Mouse (Mus musculus): ENCODE measurements around the gene Wscd2.
A peak's percentile ranks its signal among the peaks of the same experiment; 100 is the strongest.

The Wscd2 gene

DNA sequence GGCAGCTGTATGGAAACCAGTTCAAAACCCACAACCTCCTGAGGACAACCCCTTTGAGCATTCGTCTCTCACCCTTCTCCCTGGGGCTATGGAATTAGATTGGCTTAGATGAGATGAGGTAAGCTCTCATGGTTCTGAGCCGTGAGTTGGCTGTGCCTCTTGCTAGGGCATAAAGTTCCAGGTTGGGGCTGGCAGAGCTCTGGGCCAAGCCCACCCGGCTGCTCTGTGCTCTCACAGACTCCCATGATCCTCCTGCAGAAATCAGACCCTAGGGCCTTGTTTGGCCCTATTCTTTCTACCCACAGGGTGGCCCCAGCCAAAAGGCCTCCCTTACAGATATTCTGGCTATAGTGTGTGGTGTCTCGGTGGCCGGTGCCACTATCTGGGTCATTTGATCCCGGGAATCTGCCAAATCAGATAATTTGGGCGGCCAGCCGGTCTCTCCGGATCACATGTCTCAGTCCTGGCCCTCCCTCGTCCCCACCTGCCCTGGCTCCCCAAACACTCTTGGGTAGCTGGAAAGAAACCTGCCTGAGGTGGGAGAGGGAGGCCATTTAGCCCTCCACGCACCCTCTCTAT, 4.5 kb upstream of the Wscd2 start:
- DNase-seq (ENCODE audit: low spot score), result no peak

DNA sequence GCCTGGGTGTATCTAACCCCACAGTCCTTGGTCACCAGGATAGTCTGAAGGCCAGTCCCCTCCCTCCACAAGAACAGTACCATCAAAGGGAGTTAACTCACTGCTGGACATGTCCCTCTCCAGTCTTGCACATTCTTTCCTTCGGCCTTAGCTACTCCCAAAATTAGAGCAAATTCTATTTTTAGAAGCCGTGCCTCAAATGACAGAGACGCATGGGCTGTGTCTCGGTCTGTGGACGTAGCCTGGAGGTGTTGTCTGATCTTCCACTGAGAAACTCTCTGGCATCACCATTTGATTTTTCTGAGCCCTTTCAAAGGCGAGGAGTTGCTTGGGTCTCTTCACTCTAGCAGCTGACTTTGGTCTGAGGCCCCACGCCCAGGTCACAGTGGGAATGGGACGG, 2.3 kb upstream of the Wscd2 start:
- DNase-seq (ENCODE audit: low spot score), result no peak

DNA sequence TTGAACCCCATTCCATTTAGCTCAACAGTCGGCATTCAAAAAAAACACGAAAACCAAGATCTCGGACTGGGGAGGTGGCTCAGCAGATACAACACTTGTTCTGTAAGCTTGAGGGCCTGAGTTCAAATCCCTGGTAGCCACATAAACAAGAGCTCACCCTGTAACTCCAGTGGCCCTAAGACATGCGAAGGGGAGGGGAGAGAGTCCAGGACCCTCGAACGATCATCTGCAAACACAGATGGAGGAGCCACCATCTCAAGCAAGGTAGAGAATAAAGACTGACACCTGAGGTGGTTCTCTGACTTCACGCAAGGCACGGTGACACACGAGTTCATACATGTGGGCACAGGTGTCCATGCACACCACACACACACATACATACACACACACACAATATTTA, 516 bp upstream of the Wscd2 start:
- no peak for DNase-seq (ENCODE audit: low spot score)

DNA sequence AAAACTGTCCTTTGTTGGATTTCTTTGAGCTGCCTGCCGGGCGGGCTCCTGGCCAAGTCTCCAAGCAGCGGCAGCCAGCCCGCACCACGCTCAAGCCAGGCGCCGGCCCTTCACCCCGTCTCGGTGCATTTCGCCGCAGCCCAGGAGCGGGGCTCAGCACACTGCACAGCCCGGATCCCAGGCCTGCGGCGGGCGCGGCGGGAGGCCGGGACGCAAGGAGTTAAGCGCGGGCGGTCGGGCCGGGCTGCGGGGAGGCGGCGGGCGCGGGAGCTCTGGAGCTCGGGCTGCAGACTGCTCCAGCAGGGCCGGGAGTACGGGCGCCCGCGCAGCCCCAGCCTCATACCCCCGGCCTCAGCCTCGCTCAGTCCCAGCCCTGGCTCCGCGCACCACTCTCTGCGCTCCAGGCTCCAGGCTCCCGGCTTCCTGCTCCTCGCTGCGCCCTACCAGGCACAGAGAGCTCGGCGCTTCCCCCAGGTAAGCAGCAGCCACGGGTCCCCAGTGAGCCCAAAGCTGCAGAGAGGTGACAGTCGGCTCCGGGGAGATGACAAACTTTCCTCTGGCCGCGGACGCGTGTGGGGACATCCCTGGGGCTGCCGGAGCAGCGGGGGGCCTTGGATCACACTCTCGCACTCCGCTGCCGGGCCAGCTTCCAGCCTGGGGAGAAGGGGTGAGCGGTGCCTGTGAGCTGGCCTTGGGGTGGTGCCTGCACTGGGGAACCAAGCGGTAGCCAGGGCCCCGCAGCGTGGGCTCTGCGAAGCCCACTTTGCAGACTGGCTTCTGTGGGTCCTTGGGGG, 531 bp downstream of the Wscd2 start:
- DNase-seq (ENCODE audit: low spot score), result peak; percentile 55

DNA sequence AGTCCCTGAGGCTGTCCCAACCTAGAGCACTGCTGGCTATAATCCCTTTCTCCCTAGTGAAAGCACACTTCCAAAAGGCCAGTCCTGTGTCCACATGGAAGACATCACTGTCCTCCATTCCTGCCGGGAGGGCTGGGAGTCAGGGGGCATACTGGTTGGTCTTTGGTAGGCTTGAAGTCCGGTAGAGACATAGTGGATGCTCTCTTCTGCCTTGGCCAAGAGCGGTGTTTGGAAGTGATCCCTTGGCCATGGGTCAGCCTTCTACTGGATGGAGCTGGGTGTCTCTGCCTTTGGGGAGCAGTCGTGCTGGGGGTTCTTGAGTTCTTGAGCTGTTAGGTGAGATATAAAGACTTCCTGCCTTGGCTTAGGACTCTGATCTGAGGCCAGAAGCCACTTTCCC, 1.4 kb downstream of the Wscd2 start:
- DNase-seq (ENCODE audit: low spot score), result no peak

DNA sequence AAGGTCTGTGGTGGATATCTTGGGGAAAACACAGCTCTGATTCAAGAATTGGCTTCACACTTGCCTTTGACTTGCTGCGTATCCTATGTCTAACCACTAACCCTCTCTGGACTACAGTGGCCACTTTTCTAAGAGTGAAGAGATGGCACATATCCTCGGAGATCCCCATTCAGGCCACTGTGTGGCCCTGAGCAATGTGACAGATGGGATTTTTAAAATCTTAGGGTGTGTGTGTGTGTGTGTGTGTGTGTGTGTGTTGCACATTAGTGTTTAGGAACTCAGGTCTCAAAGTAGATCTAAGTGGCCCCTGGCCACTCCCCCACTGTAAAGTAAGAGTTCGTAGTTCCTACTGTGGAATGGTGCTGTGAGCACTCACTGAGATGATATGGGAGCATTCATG, 1.9 kb downstream of the Wscd2 start:
- no peak for DNase-seq (ENCODE audit: low spot score)

DNA sequence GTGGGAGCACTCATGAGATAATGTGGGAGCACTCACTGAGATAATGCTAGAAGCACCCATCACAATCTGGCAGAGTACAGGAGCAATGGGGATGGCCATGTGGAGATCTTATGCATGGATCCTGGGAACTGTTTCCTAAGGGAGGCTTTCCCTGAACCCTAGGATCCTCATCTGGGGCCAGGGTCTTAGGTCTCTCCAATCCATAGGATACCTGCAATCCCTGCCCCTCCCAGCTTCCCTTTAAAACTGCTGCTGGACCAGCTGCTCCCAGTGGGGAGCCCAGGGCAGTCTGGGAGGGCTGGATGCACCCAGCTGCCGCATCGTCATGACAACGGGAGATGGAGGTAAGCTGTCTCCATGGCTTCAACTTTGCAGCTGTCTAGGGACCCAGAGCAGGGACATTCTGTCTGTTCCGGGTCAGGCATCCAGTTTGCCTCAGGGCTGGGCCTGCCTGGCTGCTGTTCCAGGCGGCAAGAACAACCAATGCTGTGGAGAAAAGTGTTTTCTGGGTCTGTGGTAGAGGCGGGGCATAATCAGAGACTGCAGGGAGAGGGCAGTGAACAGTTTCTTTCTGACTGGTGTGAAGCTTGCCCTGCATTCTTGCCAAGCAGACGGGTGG, 2.4 kb downstream of the Wscd2 start:
- peak; percentile 81 for DNase-seq (ENCODE audit: low spot score)

DNA sequence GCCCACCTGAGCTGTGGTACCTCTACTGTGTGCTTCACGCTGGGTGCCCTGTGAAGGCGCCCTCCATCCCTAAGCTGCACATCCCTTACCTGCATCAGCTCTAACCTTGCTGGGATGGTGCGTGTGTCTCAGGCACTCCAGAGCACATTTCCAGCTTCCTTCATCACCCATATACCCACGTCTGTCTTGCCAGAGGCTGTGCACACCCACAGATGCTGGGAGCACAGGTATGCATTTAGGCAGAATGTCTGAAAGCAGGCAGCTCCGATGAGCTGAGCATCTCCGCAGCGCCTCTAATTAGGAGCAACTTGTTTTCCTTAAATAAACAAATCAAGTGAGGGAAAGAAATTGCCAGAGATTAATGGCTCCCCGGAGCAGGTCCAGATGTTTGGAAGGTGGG, 3.9 kb downstream of the Wscd2 start:
- no peak for DNase-seq (ENCODE audit: low spot score)

DNA sequence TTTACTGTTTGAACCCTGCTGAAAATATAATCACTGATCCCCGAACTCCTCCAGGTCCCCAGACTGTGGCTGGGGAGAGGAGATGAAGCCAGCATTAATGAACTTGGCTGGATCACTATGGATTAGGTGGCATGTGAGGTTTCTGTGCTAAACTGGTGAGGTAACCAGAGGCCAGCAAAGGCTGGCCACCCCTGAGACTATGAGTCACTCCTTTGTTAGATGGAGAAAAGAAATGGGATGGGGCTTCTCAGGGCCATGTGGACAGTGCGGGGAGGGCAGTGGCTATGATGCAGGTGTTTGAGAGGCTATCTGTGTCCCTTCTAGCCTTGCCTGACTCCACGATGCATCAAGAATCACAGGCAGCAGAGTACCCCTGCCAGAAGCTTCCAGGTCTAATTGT, 6.8 kb downstream of the Wscd2 start:
- DNase-seq (ENCODE audit: low spot score), result no peak

DNA sequence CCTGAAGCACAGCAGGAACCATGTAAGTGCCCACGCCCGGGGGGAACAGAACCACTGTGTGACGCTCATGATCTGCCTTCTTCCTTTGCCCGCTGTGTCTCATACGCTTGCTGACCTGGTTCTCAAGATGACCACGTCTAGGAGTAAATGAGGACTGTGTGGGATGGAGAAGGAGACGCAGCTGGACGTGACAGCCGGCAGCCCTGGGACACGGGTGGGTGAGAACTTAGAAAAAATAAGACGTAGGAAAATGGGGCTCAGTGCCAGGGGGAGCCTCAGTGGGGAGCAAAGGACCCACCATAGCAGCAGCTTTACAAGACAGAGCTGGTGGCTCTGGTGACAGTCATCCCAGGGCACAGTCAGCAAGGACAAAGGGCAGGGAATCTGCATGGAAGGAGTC, 9.3 kb downstream of the Wscd2 start:
- DNase-seq (ENCODE audit: low spot score), result no peak

DNA sequence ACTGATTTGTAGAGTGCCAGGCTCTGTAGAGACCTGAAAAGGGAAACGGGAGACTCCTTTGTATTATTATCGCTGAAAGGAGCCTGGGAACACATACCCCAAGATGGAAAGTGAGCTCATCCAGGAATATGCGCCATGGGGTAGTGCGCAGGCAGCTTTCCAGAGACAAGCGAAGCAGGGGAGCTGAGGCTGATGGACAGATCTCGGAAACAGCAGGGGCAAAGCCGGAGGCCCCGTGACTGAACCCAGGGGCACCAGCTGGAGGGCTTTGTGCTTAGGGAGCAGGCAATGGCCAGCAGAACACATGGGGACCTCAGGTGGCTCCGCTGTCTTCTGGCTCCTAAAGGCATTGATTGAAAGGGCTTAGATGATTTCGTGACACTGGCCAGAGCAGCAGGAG, 13.1 kb downstream of the Wscd2 start:
- DNase-seq (ENCODE audit: low spot score), result peak; percentile 72

DNA sequence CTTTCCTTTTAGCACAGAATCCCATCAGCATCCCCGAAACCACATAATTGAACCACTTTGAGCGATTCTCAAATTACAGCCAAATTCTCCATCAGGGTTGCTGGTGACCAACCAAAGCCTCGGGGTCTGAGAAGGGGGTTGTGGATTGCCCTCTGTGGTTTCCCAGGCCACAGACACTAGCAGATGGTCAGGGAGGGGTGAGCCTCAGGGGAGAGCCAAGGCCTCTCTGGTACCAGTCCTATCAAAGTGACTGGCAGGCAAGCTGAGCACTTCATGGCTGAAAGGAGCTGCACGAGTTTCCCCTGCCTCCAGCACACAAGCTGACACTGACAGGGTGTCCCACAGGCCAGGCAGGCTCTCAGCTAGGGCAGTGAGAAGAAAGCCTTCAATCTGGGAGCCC, 14.5 kb downstream of the Wscd2 start:
- DNase-seq (ENCODE audit: low spot score), result peak; percentile 60

DNA sequence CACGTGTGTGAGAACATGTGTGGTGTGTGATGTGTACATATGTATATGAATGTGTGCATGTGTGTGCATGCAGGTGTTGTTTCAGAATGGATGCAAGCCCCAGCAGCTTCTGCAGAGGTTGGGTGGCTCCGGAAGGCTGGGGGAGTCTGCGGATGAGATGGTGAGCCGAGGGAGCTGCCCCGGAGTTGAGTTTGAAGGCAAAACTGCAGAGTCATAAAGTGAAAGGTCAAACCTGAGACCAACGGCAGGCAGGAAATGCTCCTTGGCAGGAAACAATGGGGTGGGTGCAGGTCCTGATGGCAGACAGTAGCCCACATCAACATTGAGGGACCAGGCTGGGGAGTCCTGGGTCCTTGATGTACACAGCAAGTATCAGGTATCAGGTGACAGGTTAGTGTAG, 15.9 kb downstream of the Wscd2 start:
- no peak for DNase-seq (ENCODE audit: low spot score)

DNA sequence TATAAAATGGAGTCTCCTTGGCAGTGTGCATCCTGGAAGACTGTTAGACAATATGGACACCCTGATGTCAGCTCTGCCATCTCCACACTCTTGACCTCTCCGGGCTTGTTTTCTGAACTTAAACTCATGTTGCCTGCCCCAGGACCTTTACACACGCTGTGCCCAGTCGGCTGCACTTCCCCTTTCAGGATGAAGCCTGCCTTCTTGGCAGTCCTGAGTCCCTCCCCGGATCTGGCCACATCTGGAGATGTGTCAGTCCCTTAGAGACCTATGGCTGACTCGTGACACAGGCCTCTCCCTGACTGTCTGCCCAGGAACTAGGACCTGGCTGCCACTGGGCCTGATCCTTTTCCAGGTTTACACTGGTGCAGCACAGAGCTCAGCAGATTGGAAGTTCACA, 16.6 kb downstream of the Wscd2 start:
- DNase-seq (ENCODE audit: low spot score), result no peak

DNA sequence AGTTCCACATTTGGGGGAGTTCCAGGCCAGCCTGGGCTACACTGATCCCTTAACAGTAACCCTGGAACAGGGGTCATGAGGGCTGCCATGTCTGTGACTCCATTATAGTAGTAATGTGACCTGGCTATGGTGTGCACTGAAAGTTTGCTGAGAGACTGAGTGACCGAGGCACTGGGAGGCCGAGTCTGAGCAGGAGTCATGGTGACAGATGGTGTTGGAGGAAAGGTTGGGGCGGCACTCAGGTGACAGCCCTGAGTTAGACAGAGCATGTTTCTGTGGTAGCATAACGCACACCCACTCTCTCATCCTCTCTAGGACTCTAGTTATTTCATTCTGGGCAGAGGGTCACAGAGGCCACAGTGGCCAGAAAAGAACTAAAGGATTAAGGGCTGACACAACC, 19.0 kb downstream of the Wscd2 start:
- no peak for DNase-seq (ENCODE audit: low spot score)

DNA sequence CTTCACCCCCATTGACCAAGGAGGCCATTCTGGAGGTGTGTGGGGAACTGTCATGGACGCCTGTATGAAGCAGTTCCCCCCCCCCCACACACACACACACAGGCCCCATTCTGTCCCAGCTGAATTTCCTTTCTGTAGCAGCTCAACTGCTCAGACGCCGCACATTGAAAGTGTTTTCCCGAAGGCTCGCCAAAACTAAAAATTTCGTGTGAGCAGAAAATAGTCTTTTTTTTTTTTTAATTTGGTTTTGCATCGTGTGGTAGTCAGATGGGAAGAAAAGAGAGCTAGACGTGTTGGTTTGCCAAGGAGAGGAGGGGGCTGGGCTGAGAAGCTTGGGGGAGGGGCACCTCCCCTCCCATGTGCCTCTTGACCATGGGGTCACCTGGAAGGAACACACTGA, 23.5 kb downstream of the Wscd2 start:
- DNase-seq (ENCODE audit: low spot score), result no peak

DNA sequence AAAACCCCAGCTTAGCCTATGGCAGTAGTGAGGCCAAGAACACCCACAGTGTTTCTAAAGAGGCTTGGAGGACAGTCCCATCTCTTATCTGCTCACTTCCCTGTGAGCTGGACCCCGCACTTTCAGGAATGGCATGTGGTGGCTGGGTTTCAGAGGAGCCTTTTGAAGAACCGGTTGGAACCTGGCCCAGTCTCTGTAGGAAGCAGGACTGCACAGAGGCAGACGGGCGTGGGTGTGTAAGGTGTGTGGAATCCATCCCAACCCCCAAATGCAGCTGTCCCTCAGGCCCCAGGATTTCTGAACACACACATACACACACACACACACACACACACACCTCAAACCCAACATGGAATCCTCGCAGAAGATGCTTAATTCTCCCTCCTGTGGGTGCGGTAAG, 23.9 kb downstream of the Wscd2 start:
- DNase-seq (ENCODE audit: low spot score), result no peak

DNA sequence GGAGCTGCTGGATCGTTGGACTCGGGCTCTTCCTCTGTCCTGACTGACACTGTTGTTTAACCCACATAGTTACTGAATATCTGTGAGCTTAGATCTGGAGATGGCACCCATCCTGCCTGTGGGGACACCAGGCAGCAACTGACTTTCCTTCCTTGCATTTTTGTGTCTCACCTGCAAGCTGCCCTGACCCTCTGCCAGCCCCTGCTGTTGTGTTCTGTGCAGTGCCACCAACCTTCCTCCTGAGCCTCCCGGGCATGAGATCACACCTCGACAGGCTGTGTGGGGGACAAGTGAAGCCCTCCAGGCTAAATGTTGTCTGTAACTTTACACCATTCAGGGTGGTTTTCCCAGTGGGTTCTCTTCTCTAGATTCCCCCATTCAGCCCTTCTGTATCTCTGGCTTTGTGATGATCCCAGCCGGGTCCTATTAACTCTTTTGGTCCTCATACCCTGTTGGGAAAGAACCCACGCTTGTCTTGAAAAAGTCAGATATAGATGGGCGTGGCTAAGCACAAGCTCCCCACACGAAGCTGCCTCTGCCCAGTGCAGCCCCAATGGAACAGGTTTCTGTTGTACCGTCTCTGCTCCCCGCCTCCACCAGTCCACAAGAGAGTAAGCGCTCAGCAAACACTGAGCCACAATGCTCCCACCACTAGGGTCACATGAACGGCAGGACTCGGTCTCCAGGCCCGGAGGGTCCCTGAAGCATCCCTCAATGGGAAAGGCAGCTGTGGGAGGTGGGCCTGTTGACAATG, 26.2 kb downstream of the Wscd2 start:
- DNase-seq (ENCODE audit: low spot score), result no peak

DNA sequence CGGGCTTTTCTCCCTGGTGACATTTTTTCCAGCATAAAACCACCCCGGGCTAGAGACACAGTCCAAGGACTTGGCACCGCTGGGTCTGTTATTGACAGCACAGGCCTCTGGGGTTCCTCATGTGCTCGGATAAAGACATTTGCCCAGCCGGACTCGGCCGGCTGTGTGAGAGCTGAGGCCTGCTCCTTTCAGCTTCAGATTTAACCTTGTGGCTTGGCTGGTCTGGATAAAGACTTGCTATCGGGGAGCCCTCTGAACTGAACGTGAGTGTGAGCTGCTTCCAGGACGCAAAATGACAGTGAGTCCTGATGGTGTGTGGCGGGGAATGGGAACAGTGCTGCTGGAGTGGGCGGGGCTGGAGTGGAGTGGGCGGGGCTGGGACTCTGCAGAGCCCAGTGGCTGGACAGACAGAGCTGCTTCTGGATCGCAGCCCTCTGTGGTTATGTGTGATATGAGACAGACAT, 26.8 kb downstream of the Wscd2 start:
- DNase-seq (ENCODE audit: low spot score), result peak; percentile 51

DNA sequence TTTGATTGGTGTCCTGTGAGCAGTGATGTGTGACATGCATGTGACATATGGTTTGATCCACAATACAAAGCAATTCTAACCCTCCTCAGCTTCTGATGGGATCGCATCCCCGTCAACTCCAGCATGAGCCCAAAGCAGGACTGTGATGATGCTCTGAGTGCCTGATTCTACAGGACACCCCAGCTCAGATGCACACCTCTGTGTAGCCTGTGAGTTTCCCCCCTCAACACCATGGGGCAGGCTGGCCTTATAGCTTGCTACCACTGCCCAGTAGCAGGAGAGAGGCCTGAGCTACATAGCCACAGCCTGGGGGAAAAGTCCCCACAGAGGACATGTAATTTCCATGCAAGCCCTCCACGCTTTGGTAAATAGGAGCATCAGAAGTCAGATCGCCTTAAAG, 27.3 kb downstream of the Wscd2 start:
- no peak for DNase-seq (ENCODE audit: low spot score)

DNA sequence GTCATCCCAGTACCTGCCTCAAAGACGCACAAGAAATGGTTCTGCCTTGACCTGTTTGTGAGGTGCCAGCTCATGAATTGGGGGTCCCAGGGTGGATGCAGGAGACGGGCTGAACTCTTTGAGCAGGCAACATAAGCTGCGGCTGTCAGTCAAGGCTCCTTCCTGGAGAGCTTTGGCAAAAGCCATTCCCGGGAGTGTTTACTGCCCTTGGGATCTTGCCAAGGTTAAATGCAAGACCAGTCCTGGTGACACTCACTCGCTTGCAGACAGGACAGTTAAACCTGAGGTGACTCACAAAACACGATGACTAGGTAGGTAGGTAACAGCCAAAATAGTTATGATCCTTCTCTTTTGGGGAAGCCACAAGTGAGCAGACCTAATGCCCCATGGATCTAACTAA, 30.9 kb downstream of the Wscd2 start:
- DNase-seq (ENCODE audit: low spot score), result no peak

DNA sequence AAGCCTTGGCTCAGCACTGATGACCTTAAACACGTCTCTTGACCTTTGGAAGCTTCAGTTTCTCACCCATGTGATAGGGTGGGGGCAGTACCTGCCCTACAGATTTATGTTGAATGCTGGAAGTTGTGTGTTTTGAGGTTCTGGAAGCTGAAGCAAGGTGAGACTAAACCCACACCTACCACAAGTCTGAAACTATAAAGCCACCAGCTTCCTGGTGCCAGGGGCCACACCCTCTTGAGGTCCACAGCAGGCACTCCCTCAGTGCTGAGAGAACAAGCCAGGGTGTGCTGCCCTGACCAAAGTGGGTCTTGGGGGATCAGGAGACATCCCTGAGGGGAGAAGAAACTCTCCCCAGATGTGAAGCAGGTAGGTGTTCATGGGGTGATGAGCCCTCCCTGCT, 48.7 kb downstream of the Wscd2 start:
- DNase-seq (ENCODE audit: low spot score), result no peak

DNA sequence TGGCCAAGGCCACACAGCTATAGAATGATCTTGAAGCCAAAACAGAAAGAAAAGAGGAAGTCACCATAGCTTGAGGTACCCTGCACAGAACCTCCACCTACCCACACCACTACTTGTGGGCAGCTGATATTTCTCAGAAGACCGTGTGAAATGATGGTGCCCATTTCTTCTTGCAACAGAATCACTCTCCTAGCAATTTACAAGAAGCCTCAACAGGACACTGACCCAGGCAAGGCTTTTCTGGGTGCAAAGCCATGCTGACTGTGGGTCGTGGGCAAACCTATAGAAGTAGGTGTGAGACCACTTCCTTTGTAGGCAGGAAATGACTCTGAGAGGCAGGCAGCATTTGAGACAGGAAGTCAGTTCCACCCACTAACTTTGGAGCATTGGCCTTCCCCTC, 49.3 kb downstream of the Wscd2 start:
- no peak for DNase-seq (ENCODE audit: low spot score)
